Mouse (Mus musculus): ENCODE results near the gene Tmem269.

Tmem269 gene

GRCm38 (mm10) chr4:119218169-119218568 lies at the start of gene Tmem269:
Gene Tmem269, minus strand, starts transcription at chr4:119218217.
- no peak for DNase-seq (ENCODE audit: low spot score in 2 of 2)

- no peak for DNase-seq (ENCODE audit: low spot score in 2 of 2)
These were observed 48.6 kb upstream of the Tmem269 start for GRCm38 (mm10) chr4:119266606-119267005.

GRCm38 (mm10) chr4:119263459-119263858 lies 45.4 kb upstream of the Tmem269 start:
- no peak for DNase-seq (ENCODE audit: low spot score in 2 of 2)

- no peak for DNase-seq (ENCODE audit: low spot score in 2 of 2)
These were observed 44.5 kb upstream of the Tmem269 start for GRCm38 (mm10) chr4:119262483-119262882.

- DNase-seq (ENCODE audit: low spot score in 2 of 2) = no peak
These were observed 43.2 kb upstream of the Tmem269 start for GRCm38 (mm10) chr4:119261087-119261713.

GRCm38 (mm10) chr4:119259344-119260254 lies 41.6 kb upstream of the Tmem269 start:
- DNase-seq (ENCODE audit: low spot score in 2 of 2) = no peak

- DNase-seq (ENCODE audit: low spot score in 2 of 2) = no peak
These were observed 39.1 kb upstream of the Tmem269 start for GRCm38 (mm10) chr4:119257083-119257482.

- no peak for DNase-seq (ENCODE audit: low spot score in 2 of 2)
These were observed 37.3 kb upstream of the Tmem269 start, which contains the start of gene Cldn19 for GRCm38 (mm10) chr4:119255351-119255750. Gene Cldn19, plus strand, starts transcription at chr4:119255414.

- DNase-seq (ENCODE audit: low spot score in 2 of 2) = peak in 1 of 2 experiments; percentile 53
These were observed 36.1 kb upstream of the Tmem269 start for GRCm38 (mm10) chr4:119254012-119254618.

- no peak for DNase-seq (ENCODE audit: low spot score in 2 of 2)
These were observed 34.2 kb upstream of the Tmem269 start for GRCm38 (mm10) chr4:119252025-119252808.

- no peak for DNase-seq (ENCODE audit: low spot score in 2 of 2)
These were observed 30.5 kb upstream of the Tmem269 start for GRCm38 (mm10) chr4:119248407-119248965.

- peak; percentile 66 to 76 for DNase-seq (ENCODE audit: low spot score in 2 of 2)
These were observed 29.6 kb upstream of the Tmem269 start for GRCm38 (mm10) chr4:119247462-119248235.

GRCm38 (mm10) chr4:119246688-119247225 lies 28.7 kb upstream of the Tmem269 start:
- DNase-seq (ENCODE audit: low spot score in 2 of 2) = no peak

- no peak for DNase-seq (ENCODE audit: low spot score in 2 of 2)
These were observed 27.9 kb upstream of the Tmem269 start for GRCm38 (mm10) chr4:119245961-119246360.

GRCm38 (mm10) chr4:119245556-119245955 lies 27.5 kb upstream of the Tmem269 start:
- peak; percentile 72 to 79 for DNase-seq (ENCODE audit: low spot score in 2 of 2)

GRCm38 (mm10) chr4:119244468-119245240 lies 26.6 kb upstream of the Tmem269 start:
- peak; percentile 46 to 62 for DNase-seq (ENCODE audit: low spot score in 2 of 2)

- no peak for DNase-seq (ENCODE audit: low spot score in 2 of 2)
These were observed 24.6 kb upstream of the Tmem269 start for GRCm38 (mm10) chr4:119242571-119242970.

GRCm38 (mm10) chr4:119241664-119242063 lies 23.6 kb upstream of the Tmem269 start:
- peak; percentile 71 to 74 for DNase-seq (ENCODE audit: low spot score in 2 of 2)

- DNase-seq (ENCODE audit: low spot score in 2 of 2) = peak in 1 of 2 experiments; percentile 72
These were observed 21.2 kb upstream of the Tmem269 start for GRCm38 (mm10) chr4:119239181-119239682.
